Mouse (Mus musculus) heart, adult 18-20 months (tissue): ENCODE measurements around the gene Socs5. TPM values are rescaled to one million over a fixed set of nuclear protein-coding genes. Genes with fewer than 3 reads are reported as not detected.

Source experiments
- DNase-seq, 2 experiments: peaks; one replicate each; pipeline ENCODE4 v3.0.0; 2021 to 2022; ENCODE audit warnings: mixed read lengths in 1 of 2
- total RNA-seq, 2 experiments: library from RNA; stranded (reverse); gene quantifications; 2 replicates each; pipeline ENCODE4 v1.2.3; 2021

Gene Socs5
- total RNA-seq, 2 experiments from 2014 or later, result 27.6 to 30.0 TPM

DNA sequence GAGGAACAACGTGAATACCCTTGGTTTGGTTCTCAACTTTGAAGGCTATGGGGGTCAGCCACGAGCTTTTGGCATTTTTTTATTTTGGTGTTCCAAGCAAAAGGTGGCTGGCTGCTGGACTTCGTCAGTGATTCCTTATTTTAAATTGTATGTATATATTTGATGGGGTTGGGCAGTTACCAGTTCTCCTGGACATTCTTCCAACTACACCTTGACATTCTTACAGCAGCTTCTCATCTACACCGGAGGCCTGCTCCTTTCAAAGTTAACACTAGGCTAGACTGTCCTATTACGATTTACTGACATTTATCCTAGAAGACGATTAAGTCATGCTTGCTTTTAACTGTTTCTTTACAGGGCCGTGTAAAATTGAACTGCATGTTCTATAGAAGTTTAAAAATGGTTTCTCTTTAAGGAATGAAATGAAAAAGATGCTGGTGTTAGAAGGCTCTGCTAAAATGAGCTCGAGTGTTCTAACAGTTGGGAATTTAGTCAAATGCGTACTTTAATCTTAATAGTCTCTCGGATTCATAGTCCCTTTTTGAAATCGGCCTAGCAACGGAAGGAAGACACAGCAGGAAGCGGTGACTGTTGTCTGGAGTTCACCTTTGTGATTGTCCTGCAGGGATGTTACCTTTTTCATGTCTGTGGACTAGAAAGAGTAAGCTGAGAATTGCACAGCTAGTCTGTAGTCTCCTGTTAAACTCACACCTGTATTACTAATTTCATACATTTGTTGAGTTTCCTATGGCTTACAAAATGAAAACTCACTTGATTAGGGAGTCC, 1.2 kb downstream of the Socs5 start:
- DNase-seq, result no peak

DNA sequence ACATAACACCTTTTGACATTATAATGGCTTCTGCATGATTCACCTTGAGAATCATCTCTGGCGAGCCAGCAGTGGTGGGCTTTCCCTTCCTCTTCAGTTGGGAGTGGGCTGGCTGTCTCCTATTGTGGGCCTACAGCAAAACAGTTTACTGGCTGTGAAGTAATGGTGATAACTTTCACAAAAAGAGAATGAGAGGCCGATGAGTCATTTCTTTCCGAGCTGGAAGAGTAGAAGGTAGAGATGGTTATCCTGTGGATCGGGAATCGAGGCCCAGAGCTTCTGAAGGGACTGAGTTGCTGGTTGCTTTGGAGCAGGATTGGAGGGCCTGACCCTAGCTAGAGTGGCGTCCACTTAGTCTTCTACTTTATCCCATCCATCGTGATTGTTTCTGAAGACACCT, 2.0 kb downstream of the Socs5 start:
- DNase-seq, result no peak

DNA sequence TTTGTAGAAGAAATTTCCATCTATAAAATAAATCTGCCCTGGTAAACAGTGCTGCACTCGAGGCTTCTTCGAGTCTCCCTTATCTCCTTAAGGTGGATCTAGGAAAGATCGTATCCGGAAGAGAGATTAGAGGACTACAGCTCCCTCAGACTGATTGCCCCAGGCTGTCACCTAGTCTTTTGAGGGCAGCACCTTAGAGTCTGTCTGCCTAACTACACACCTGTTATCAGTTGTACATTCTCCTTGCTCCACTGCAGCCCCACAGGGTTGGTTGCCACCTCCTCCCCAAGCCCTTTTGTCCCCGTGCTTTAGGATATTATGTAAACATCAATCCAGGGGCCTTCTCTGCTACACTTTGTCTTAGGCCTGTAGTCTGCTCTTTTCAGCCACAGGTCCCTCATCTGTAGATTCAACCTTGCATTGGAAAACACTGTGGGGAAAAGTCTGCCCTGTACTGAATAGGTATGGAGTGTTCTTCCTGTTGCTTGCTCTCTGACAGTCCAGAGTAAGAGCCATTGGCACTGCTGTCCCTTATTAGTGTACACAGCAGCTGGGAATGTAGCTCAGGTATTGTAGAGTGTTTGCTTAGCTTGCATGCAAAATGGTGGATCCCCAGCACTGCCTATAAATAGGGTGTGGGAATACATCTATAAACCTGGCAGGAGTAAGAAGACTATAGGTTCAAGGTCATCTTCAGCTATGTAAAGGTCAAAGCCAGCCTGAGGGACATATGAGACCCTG, 5.5 kb downstream of the Socs5 start:
- DNase-seq, result no peak

DNA sequence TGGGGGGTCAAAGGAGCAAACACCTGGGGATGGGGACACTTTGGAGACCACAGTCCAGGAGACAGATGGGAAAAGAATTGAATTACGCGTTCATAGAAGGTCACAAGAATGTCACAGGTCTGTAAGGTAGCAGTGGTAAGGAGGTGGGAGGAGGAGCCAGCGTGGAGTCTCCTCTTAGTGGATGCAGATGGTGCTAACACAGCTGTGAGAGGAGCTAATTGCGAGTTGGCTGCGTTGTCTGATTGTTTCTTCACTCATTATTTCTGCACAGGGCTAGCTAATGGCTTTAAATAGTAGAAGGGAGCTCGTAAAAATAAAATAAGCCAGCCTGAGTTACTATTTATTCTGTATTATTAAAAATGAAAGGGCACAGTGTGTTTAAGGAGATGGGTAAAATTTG, 8.1 kb downstream of the Socs5 start:
- no peak for DNase-seq

DNA sequence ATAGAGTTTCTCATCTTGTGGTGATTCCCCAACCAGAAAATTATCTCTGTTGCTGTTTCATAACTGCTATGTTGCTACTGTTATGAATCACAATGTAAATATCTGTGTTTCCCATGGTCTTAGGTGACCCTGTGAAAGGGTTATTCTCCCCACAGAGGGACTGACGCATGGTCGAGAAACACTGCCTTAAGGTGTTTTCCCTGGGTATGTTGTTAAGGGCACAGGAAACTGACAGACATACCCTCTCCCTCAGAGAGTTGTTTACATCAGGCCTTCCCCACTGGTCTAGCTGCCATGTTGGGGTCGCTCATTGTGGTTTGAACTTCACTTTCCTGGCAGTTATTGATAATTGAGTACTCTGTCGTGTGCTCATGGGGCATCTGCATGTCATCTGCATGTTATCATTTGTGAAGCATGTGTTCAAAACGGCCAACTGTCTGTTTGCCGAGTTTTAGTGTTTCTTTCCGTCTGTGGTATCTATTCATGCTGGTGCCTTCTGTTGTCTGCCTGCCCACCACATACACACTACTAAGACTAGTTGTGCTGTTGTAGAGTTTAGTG, 11.6 kb downstream of the Socs5 start:
- DNase-seq, result no peak

DNA sequence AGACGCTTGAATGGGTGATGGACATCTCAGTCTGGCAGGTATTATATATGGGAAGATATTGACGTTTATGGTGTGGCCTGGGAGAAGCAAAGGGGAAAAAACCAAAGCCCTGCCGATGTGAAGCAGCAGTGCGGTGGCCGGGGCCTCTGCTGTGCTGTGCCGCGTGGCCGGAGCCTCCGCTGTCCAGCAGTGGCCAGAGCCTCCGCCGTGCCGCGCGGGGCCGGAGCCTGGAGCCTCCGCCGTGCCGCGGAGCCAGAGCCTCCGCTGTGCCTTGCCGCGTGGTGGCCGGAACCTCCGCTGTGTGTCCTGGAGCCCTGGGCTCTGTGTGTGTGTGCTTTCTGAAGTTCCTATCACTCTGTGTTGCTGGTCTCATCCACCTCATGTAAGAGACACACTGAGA, 17.9 kb downstream of the Socs5 start:
- DNase-seq, result no peak

DNA sequence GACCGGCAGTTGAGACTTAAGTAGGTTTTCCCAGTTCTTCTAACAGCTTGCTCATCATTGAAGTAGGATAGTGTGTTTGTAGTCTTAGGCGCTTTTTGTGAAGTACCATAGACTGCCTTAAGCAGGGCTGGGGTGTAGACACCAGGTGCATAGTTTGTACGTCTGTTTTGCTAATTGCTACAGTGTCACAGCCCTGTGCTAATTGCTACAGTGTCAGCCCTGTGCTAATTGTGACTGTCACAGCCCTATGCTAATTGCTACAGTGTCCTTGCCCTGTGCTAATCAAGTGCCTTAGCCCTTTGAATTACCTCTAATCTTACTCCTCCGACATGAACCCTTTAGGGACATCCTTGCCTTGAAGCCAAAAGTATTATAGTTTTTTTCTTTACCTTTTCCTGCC, 24.8 kb downstream of the Socs5 start:
- no peak for DNase-seq

DNA sequence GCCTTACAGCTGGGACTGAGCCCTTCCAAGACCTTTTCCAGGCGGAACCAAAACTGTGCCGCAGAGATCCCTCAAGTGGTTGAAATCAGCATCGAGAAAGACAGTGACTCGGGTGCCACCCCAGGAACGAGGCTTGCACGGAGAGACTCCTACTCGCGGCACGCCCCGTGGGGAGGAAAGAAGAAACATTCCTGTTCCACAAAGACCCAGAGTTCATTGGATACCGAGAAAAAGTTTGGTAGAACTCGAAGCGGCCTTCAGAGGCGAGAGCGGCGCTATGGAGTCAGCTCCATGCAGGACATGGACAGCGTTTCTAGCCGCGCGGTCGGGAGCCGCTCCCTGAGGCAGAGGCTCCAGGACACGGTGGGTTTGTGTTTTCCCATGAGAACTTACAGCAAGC, 26.3 kb downstream of the Socs5 start:
- peak; percentile 26 to 53 for DNase-seq

DNA sequence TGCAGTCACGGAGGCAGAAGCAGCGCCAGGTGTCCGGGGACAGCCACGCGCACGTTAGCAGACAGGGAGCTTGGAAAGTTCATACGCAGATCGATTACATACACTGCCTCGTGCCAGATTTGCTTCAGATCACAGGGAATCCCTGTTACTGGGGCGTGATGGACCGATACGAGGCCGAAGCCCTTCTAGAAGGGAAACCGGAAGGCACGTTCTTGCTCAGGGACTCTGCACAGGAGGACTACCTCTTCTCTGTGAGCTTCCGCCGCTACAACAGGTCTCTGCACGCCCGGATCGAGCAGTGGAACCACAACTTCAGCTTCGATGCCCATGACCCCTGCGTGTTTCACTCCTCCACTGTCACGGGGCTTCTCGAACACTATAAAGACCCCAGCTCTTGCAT, 27.2 kb downstream of the Socs5 start:
- DNase-seq, result no peak

DNA sequence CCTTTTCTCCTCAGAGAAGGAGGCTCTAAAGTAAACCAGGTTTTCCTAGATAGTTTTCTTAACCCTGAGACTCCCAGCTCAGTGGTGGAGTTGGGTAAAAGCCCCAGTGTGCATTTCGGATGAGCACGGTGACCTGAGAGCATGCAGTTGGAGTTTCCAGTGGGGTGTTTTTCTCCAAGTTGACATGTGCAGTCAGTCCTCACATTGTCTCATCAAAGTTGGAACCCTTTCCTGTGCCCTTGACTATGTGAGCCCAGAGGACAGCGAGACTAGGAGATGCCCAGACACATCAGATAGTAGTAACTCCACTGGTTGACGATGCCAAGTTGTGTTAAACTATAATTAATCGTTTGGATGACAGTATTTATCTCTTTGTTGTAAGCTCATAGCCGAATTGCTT, 28.3 kb downstream of the Socs5 start:
- DNase-seq, result peak in 1 of 2 experiments; percentile 42

DNA sequence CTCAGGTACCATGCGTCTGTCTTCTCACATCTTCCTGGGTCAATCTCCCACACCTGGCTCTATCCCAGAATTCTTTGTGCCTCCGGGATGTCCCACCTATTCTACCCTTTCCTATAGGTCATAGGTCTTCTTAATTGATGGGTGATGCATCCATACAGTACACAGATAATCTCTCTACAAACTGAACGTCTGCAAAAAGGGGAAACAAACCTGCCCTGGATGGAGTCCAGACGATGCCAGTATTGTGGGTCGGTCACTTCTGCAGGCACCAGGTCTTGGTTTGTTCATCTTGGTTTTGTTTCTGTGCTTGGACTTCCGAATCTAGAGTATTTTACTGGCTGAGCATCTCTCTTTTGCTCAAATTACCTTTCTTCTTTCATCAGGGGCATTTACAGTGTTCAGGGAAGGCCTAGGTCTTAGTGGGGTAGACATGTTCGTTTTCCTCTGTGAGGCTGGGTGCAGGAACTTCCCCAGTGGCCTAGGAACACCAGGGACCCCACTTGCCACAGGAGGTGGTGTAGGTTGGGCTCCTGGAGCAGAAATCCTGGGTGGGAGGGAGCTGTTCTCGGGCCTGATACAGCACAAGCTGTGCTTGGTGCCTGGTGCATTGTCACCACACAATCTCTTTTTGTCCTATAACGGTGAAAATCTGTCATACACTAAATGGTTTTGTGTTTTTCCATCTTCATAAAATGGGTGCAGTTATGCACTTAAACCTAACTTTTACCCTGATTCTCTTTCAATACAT, 33.9 kb downstream of the Socs5 start:
- DNase-seq, result no peak

DNA sequence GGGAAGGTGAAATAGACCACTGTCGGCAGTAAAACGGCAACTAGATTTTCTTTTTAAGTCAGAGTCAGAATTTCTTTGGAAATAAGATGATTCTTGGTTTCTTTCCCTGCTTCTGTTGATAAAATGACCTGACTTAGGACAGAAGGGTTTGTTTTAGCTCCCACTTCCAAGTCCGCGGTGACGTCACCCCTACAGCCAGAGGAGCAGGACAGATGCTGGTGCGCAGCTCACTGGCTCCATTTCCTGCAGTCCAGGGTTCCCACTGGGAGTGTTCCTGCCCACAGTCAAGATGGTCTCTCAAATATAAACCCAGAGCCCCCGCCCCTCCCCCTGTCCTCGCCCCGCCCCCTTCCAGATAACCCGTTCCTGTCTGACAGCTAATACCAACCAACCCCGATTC, 34.8 kb downstream of the Socs5 start:
- DNase-seq, result peak; percentile 77 to 86

DNA sequence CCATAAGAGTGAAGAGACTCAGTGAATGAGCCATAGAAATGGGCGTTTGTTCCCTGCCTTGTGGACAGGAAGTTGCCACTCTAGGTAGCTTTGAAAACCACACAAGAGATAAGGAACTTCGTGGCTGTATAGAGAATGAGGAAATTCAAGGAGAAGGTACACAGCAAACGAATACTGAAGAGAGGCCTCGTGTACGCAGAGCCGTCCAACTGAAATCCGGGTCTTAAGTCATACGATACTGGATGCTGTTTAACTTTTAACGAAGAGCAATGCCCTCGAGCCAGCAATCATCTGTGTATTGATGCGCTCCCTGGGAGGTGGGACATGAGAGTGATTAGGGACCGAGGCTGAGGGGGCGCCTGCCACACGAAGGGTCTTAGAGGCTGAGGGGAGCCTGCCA, 35.7 kb downstream of the Socs5 start:
- DNase-seq, result no peak

DNA sequence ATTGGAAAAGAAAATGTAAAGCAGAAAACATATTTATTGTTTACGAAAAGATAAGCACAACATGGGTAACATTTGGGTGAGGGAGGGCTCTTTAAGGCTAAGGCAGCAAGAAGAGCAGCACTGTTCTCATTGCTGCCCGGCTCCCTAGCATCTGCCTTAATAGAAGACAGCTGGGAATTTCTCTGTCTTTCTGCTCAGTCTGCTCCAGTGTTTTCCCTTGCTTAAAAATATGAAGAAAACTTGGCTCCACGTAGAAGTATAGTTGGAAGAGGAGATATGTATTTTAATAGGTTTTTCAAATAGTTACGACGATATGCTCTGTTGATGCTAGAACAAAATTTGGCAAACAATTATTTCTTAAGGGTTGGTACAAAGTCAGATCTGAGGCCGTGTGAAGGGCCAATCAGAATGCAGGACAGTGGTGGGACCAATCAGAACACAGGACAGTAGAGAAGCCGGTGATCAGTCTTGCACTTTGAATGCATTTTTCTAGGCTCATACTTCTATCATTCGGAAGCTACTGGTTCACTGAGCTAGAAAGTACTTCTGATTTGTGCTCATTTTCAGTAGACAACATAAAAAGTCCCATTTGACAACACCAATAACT, 39.0 kb downstream of the Socs5 start:
- peak in 1 of 2 experiments; percentile 17 for DNase-seq

DNA sequence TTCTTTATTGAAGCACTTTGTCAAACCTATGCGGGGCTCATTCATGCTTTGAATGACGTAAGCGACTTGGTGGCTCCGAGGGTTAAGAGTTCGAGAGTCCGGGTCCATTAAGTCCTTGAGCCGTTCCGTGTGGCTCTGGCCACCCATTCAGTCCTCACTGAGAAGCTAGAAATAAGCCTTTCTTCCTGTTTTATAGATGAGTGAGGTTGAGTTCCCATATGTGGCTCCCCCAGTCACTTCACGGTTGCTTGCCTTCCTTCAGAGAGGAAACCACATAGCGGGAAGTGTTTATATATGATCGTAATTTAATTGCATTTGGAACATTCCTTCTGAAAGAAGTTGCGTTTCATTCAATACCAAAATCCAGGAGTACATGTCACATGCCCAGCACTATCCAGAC, 42.3 kb downstream of the Socs5 start:
- DNase-seq, result no peak

DNA sequence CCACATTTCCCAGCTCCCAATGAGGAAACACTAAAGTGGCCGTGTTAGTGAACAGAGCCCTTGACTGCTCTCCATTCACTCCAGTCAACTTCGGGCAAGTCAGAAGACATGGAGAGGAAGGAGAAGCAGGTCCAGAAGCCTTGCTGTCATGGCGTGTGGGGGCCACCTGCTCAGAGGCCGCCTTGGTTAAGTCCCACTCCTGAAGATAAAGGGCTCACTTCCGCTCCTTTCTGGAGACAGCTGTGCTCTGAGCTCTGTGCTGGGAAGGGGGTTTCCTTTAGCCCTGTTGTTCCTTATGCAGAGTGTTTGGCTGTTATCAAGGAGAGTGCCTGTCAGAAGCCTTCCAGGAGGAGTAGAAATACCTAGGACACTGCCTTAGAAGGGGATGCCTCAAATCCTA, 45.5 kb downstream of the Socs5 start:
- DNase-seq, result no peak

DNA sequence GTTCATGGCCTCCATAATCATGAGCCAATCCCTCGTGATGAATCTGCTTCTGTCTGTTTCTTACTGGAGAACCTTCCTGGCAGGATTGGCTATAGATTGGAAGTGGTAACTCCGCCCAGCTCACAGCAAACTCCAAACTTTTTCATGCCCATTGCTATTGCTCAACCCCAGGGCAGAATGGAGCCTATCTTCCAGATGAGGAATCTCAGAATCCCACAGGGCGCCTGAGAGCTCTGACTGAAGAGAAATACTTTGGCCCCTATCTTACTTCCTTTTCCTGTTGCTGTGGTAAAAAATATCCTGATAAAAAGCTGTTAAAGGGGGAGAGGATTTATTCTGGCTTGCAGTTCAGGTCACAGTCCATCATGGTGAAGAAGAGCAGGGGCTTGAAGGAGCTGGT, 48.2 kb downstream of the Socs5 start:
- peak; percentile 27 to 36 for DNase-seq

DNA sequence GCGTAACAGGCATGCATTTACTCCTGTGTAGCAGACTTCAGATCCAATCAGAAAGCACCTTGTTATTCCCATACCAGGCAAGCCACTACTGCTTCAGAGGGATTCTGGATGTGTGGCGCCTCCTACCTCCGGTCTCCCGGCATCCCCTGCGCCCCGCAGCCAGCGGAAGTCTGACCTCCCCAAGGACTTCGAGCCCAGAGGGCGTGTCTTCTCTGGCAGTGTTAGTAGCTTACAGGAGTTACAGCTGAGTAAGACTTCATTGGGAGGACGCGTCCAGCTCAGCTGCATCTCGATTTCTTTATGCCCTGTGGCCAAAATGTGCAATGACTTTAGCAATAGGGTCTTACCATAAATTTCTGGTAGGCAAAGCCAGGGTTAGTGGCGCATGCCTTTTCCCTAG, 50.3 kb downstream of the Socs5 start:
- peak; percentile 47 to 61 for DNase-seq

DNA sequence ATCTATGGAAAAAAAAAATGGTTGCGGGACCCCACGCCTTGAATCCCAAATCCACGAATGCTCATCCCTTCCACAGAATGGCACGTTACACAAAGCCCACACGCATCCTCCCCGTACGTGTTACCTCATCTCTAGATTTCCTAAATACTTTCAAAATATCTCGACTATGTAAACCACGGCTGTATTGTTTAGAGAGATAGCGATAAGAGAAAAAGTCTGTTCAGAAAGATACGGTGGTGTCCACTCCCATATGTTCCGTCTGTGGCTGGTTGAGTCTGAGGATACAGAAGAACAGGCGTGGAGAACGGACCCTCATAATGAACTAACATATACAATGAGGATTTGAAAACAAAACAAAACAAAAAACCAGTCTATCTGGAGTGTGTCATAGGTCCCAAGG, 51.1 kb downstream of the Socs5 start:
- no peak for DNase-seq

DNA sequence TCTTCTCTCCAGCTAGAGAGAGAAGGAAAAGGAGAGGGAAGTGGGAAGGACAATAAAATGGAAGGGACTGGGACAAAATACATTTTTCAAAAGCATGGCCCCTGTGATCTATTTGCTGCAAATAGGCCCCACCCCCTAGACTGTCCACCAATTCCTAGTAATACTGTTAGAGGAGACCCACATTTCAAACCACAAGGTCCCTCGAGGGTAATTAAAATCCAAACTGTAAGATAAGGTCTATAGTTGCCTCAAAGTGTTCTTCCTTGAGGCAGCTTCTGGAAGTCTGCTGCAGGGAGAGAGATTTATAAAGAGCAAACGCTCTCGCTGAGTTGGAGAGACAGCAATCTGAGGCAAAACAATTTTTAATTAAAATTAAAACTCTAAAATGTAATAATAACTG, 52.8 kb downstream of the Socs5 start:
- DNase-seq, result no peak

DNA sequence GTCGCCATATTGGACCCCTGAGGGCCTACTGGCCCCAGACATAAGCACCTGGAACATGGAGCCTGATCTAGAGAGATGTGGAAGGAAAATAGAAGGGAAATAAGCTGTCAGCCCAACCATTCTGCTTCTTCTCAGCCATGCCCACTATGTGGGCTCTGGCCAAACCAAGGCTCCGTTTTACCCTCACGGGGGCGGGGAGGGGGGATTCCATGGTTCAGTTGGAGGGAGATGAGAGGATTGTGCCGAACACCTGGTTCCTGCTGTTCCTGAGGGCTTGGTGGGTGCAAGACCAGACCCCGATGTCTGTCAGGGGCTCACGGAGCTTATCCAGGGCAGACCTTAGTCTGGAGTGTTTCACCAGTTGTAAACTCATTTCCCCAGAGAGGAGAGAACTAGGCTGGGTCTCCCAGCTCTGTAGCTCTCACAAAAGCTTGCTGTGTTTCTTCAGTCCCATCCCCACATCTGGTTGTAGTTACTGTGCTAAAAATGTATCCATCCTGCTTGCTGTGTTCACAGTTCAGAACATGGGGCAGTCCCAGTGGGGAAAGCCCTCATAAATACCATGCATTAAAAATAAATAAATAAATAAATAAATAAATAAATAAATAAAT, 56.9 kb downstream of the Socs5 start:
- peak in 1 of 2 experiments; percentile 17 for DNase-seq

DNA sequence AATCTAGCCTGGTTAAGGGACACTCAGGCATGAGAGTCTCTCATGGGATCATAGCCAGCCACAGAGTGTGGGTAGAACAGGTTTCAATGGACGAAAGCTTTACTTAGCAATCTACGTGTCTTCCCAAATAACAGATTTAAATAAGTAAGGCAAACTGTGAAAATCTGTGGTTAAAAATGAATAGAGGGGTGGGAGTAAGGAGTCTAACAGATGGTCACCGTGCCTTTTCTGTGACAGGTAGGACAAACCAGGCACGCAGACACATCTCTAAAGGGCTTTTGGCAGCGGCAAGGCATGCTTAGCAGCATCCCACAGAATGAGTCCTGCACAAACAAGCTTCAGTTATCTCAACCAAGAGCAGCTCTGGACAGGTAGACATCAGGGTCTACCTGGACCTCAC, 59.9 kb downstream of the Socs5 start:
- DNase-seq, result no peak
